Mouse (Mus musculus) kidney, adult 2 months (tissue): Measurements from ENCODE around the gene Cdh4.

Source experiments
- CTCF ChIP-seq: fragments of 200-500 bp; conservative IDR thresholded peaks from 2 replicates; pipeline ENCODE4 v1.5.1; 2011; ENCODE audit warnings: low read depth, mild to moderate bottlenecking, control low read depth, low read length, moderate library complexity, mixed read lengths; ENCODE audit not compliant: insufficient read depth, insufficient read length
- POLR2A ChIP-seq: fragments of 200-500 bp; IDR thresholded peaks from one replicate; pipeline ENCODE4 v1.6.1; 2011; ENCODE audit warnings: low read depth, low read length, control low read depth

DNA sequence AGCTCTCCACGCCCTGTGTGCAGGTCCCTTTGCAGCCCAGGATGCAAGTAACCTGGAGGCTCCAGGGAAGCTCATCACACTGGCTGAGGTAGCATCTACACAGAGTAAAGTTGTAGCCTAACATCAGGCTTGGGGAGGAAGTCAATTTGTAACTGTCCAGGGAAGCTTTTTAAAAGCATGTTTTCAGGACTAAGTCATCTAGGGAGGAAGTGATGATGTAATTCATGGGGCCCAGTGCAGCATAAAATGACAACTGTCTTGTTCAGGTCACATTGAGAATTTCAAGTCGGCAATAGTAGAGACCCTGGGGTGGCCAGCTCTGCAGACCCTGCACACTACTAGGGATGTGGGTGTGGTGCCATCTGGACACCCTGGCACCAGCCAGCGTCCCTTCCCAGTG, 213.3 kb downstream of the Cdh4 start:
- no peak for TF ChIP-seq POLR2A
- no peak for TF ChIP-seq CTCF
